Mouse (Mus musculus): ENCODE data around the gene Hist1h2bh.
"Not testable (repeated sequence)": the region's sequence is repeated elsewhere in the genome, so short reads cannot be mapped to it uniquely, and the experiment has no call there.

Gene Hist1h2bh

GRCm38 (mm10) chr13:23573898-23574524 lies 30.8 kb upstream of the Hist1h2bh start, which contains the start of the genes Hist1h2bf and Hist1h2ad:
Gene Hist1h2bf, minus strand, starts transcription at chr13:23574196.
Gene Hist1h2ad, plus strand, starts transcription at chr13:23574381.
- DNase-seq (ENCODE audit: low spot score) = peak; percentile 66

- not testable (repeated sequence) for DNase-seq (ENCODE audit: low spot score)
Observed at GRCm38 (mm10) chr13:23573034-23573897, 30.1 kb upstream of the Hist1h2bh start.

GRCm38 (mm10) chr13:23572218-23573033 lies 29.2 kb upstream of the Hist1h2bh start:
- no peak for DNase-seq (ENCODE audit: low spot score)

- DNase-seq (ENCODE audit: low spot score) = not testable (repeated sequence)
Observed at GRCm38 (mm10) chr13:23571504-23572217, 28.5 kb upstream of the Hist1h2bh start.

- no peak for DNase-seq (ENCODE audit: low spot score)
Observed at GRCm38 (mm10) chr13:23571022-23571503, 27.9 kb upstream of the Hist1h2bh start, which contains the start of the genes Hist1h2ae and Hist1h2bg. Gene Hist1h2ae, minus strand, starts transcription at chr13:23571220. Gene Hist1h2bg, plus strand, starts transcription at chr13:23571396.

- not testable (repeated sequence) for DNase-seq (ENCODE audit: low spot score)
Observed at GRCm38 (mm10) chr13:23570261-23571021, 27.2 kb upstream of the Hist1h2bh start.

GRCm38 (mm10) chr13:23564482-23564881 lies 21.3 kb upstream of the Hist1h2bh start:
- no peak for DNase-seq (ENCODE audit: low spot score)

GRCm38 (mm10) chr13:23562699-23563462 lies 19.7 kb upstream of the Hist1h2bh start:
- DNase-seq (ENCODE audit: low spot score) = no peak

- peak; percentile 83 for DNase-seq (ENCODE audit: low spot score)
Observed at GRCm38 (mm10) chr13:23561883-23562659, 18.9 kb upstream of the Hist1h2bh start, which contains the start of gene Hist1h3e. Gene Hist1h3e, minus strand, starts transcription at chr13:23562369.

GRCm38 (mm10) chr13:23561531-23561882 lies 18.3 kb upstream of the Hist1h2bh start:
- DNase-seq (ENCODE audit: low spot score) = not testable (repeated sequence)

- not testable (repeated sequence) for DNase-seq (ENCODE audit: low spot score)
Observed at GRCm38 (mm10) chr13:23560699-23561098, 17.5 kb upstream of the Hist1h2bh start.

GRCm38 (mm10) chr13:23556906-23557305 lies 13.7 kb upstream of the Hist1h2bh start:
- no peak for DNase-seq (ENCODE audit: low spot score)

- DNase-seq (ENCODE audit: low spot score) = peak; percentile 43
Observed at GRCm38 (mm10) chr13:23555839-23556416, 12.7 kb upstream of the Hist1h2bh start.

- peak; percentile 56 for DNase-seq (ENCODE audit: low spot score)
Observed at GRCm38 (mm10) chr13:23554925-23555838, 12.0 kb upstream of the Hist1h2bh start.

- no peak for DNase-seq (ENCODE audit: low spot score)
Observed at GRCm38 (mm10) chr13:23554393-23554792, 11.2 kb upstream of the Hist1h2bh start.

GRCm38 (mm10) chr13:23552962-23553361 lies 9.8 kb upstream of the Hist1h2bh start, which contains the start of gene Hist1h1d:
Gene Hist1h1d, plus strand, starts transcription at chr13:23553262.
- no peak for DNase-seq (ENCODE audit: low spot score)
